Mouse (Mus musculus) ES-Bruce4 (cell line): ENCODE measurements around the gene Usp29. TPM values are rescaled to one million over a fixed set of nuclear protein-coding genes. Genes with fewer than 3 reads are reported as not detected.
A peak's percentile ranks its signal among the peaks of the same experiment; 100 is the strongest.

Experiments
- H3K27ac ChIP-seq: 2 replicates; pipeline ENCODE4 v1.5.1; 2012; ENCODE audit warnings: low read length, inconsistent platforms; ENCODE audit not compliant: insufficient read depth
- H3K27me3 ChIP-seq: 2 replicates; pipeline ENCODE4 v1.6.1; 2012; ENCODE audit warnings: mild to moderate bottlenecking, low read length, inconsistent platforms; ENCODE audit not compliant: control insufficient read depth, poor library complexity, insufficient read depth, severe bottlenecking
- H3K36me3 ChIP-seq: 2 replicates; pipeline ENCODE4 v1.6.1; 2012; ENCODE audit warnings: inconsistent platforms, mild to moderate bottlenecking, low read length, moderate library complexity; ENCODE audit not compliant: control insufficient read depth, poor library complexity, insufficient read depth, severe bottlenecking
- H3K4me1 ChIP-seq: one replicate; pipeline ENCODE4 v1.8.1; 2011; ENCODE audit warnings: low read length; ENCODE audit not compliant: control insufficient read depth, insufficient read depth
- H3K4me3 ChIP-seq: 2 replicates; pipeline ENCODE4 v1.5.1; 2011; ENCODE audit warnings: low read depth, mild to moderate bottlenecking, low read length
- H3K9ac ChIP-seq: 2 replicates; pipeline ENCODE4 v1.6.1; 2012; ENCODE audit warnings: low read depth, mild to moderate bottlenecking, inconsistent platforms; ENCODE audit not compliant: poor library complexity, severe bottlenecking
- H3K9me3 ChIP-seq: replicated peaks from 2 replicates; pipeline ENCODE4 v1.6.1; 2012; ENCODE audit warnings: mild to moderate bottlenecking, low read length, inconsistent platforms; ENCODE audit not compliant: control insufficient read depth, poor library complexity, insufficient read depth, severe bottlenecking
- CTCF ChIP-seq: IDR thresholded peaks from one replicate; pipeline ENCODE4 v1.8.1; 2011; ENCODE audit warnings: low read depth, low read length
- EP300 ChIP-seq: IDR thresholded peaks from 2 replicates; pipeline ENCODE4 v1.6.1; 2011; ENCODE audit warnings: low read depth, low read length; ENCODE audit not compliant: insufficient read depth
- POLR2A ChIP-seq: IDR thresholded peaks from one replicate; pipeline ENCODE4 v1.8.1; 2011; ENCODE audit warnings: low read length; ENCODE audit not compliant: insufficient read depth
- polyA plus RNA-seq: library from polyadenylated mRNA; stranded (reverse); fragments of >200 nt; gene quantifications from 2 replicates; pipeline ENCODE4 v1.2.4, GENCODE M21; 2011; ENCODE audit warnings: low read depth; ENCODE audit not compliant: missing spikeins, insufficient read depth, insufficient read length

Usp29 gene
- polyA plus RNA-seq, 1 experiment = 12.8 TPM

DNA sequence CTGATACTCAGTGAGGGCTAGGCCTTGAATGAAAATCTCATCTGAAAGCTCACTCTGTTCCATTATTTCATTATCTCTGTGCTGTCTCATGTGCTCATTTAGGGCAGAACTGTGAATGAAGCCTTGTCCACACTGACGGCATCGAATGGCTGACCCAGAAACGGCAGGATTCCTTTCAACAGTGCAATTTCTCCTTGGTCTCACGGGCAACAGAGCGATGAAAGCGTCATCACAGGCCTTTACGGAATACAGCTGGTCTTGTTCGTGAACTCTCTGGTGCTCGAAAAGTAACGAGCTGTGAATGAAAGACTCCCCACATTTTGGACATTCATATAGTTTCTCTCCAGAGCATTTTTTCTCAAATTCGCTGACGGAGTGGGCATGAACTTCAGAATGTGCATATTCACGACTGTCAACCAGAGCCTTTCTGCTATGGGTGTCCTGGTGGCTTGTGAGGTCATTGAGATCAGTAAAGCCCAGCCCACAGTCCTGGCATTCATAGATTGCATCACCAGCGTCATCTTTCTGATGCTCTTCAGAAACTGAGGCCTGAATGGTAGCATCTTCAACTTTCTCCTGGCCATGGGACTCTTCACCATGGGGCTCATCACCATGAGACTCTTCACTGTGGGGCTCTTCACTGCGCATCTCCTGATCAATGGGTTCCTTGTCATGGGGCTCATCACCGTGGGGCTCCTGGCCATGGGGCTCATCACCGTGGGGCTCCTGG, 21.8 kb upstream of the Usp29 start:
- H3K27ac ChIP-seq = no peak overlapping the region
- H3K9ac ChIP-seq = no peak overlapping the region
- no peak overlapping the region for H3K4me3 ChIP-seq
- peaks cover 39% of the 10 kb centered on the region for H3K36me3 ChIP-seq
- no peaks in the 10 kb centered on the region for H3K27me3 ChIP-seq
- H3K4me1 ChIP-seq = no peaks in the 10 kb centered on the region
- TF ChIP-seq CTCF (no peak), EP300 (no peak), POLR2A (no peak)
- H3K9me3 ChIP-seq = 0 out of 2 replicates have a peak, but pooled peaks cover 3% of the 10 kb centered on the region

DNA sequence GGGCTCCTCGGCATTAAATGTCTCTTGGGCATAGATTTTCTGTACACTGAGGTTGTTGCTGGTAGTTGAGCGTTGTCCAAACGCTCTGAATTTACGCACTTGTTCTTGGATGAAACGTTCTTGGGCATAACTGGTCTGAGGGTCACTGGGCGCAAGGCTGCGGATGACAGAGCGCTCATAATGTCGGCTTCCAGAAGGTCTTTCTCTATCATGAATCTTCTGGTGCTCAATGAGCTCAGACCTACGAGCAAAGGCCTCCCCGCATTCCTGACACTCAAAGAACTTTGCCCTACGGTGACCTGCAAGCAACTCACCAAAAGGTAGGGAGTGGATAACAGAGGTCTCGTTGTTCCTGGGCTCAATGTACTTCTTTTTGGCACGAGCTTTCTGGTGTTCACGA, 21.0 kb upstream of the Usp29 start:
- TF ChIP-seq CTCF = no peak
- TF ChIP-seq EP300 = no peak
- TF ChIP-seq POLR2A = no peak
- H3K9me3 ChIP-seq = 0 out of 2 replicates have a peak, but pooled peaks cover 3% of the 10 kb centered on the region
- no peak overlapping the region for H3K4me3 ChIP-seq
- H3K36me3 ChIP-seq = peaks cover 36% of the 10 kb centered on the region
- H3K27me3 ChIP-seq = no peaks in the 10 kb centered on the region
- H3K4me1 ChIP-seq = no peaks in the 10 kb centered on the region
- H3K9ac ChIP-seq = no peak overlapping the region
- H3K27ac ChIP-seq = no peak overlapping the region

DNA sequence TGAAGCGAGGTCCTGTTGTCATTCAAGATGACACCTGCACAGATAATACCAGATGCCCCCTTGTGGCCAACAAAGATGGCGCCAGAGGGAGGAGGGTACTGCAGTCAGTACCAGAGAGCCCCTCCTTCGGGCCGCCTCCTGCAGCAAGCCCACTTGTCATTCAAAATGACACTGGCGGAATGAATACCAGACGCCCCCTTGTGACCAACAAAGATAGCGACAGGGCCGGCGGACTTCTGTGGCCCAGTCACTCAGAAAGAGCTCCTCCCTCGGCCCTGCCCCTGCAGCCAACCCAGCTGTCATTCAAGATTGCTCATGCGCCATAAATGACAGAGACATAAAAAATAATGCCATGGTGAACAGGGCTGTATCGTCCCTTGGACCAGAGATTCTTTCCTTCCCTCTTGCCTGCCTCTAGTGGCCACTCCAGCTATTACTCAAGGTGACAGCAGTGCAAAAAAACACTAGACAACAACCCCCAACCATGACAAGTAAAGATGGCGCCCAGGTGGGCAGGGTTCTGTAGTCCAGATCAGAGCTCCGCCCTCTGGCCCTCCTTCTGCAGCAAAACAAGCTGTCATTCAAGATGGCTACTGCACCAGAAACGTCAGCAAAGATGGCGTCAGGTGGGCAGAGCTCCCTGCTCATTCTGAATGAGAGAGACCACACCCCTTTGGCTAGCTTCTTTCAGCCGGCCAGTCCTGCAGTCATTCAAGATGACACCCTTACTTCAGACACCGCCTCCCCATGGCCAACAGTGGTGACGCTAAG, 2.8 kb upstream of the Usp29 start:
- Histone ChIP-seq H3K4me1 (no peaks in the 10 kb centered on the region), H3K9me3 (peaks cover 7% of the 10 kb centered on the region; the same call in 1 of the 2 replicates), H3K9ac (peak overlapping the region; percentile 12; the same call in 1 of the 2 replicates), H3K36me3 (peaks cover 22% of the 10 kb centered on the region), H3K27ac (peak overlapping the region; percentile 66; the same call in 1 of the 2 replicates), H3K27me3 (no peaks in the 10 kb centered on the region), H3K4me3 (peak overlapping the region; percentile 86)
- peak; percentile 52 for TF ChIP-seq CTCF
- TF ChIP-seq EP300 = 0 out of 2 replicates have a peak, but pooled peaks have one; percentile 17
- TF ChIP-seq POLR2A = no peak

DNA sequence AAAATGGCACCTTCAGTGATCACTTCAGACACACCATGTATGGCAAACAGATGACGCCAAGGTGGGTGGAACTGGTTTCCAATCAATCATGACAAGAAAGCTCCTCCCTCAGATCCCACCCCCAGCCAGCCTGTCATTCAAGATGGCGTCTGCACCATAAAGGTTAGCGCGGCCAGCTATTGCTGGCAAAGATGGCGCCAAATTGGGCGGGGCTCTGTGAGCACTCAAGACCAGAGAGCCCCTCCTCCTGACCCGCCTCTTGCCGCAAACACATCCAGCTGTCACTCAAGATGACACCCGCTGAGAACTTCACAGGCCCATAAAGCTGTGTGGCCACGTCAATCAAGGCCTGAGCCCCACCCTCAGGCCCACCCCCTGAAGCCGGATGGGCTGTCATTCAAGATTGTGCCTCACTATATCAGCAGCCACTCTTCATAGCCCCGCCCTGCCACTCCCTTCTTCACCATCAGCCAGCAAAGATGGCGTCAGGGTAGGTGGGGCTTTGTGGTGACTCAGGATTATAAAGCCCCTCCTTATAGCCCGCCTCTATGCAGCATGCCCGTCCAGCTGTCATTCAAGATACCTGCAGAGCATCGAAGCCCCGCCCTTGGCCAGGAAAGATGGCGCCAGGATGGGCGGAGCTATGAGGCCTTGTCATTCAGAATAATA, 2.0 kb upstream of the Usp29 start:
- Histone ChIP-seq H3K27me3 (no peaks in the 10 kb centered on the region), H3K27ac (peak overlapping the region; percentile 66; the same call in 1 of the 2 replicates), H3K9ac (peak overlapping the region; percentile 87), H3K4me1 (no peaks in the 10 kb centered on the region), H3K36me3 (peaks cover 22% of the 10 kb centered on the region), H3K4me3 (peak overlapping the region; percentile 93), H3K9me3 (peaks cover 7% of the 10 kb centered on the region; the same call in 1 of the 2 replicates)
- TF ChIP-seq CTCF (no peak), EP300 (no peak), POLR2A (no peak)

DNA sequence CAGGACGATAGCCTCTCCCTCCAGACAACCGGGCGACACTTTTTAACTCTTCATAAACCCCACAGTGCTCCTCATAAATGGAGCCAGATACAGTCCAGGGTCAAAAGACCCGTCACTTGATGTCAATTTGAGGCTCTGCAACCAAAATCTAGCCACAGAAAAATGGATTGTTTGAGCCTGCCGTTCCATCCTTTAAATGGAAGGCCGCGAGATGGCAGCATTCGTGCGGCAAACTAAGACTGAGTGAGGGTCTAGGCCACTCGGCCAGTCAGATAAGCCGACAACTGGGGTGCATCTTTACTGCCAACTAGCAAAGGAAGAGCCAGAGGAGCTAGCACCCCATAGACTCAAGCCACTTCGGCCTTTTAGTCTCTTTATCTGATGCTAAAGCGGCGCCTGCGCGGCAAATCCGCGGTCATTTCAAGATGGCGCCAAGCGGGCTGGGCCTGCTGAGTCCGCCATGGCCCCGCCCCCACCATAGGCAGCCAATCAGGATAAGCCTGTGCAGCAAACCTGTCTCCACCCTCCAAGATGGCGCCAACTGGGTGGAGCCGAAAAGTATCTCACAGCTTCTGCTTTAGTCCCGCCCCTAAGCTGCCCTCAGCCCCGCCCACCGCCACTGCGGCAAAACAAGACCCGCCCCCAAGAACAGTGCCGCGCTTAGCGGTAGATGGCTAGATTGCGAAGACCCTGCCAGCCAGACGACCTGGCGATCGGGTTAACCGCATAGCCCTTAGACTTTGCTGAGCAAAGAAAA, 1.1 kb upstream of the Usp29 start:
- Histone ChIP-seq H3K27me3 (no peaks in the 10 kb centered on the region), H3K9me3 (peaks cover 7% of the 10 kb centered on the region; the same call in 1 of the 2 replicates), H3K36me3 (peaks cover 15% of the 10 kb centered on the region), H3K4me3 (peak overlapping the region; percentile 93), H3K4me1 (no peaks in the 10 kb centered on the region), H3K9ac (peak overlapping the region; percentile 87), H3K27ac (peak overlapping the region; percentile 85)
- peak; percentile 33 for TF ChIP-seq CTCF
- TF ChIP-seq POLR2A = no peak
- TF ChIP-seq EP300 = no peak
